Mouse (Mus musculus): ENCODE measurements around the gene Clec4b2.
"Not testable (repeated sequence)": the region's sequence is repeated elsewhere in the genome, so short reads cannot be mapped to it uniquely, and the experiment has no call there.

Clec4b2 gene

GRCm38 (mm10) chr6:123172593-123172992, at the start of gene Clec4b2:
TSS of gene Clec4b2 (plus strand) at chr6:123172893.
- no peak for DNase-seq

- no peak for DNase-seq
Measured at GRCm38 (mm10) chr6:123123195-123123594, 49.5 kb upstream of the Clec4b2 start.

GRCm38 (mm10) chr6:123127173-123127572, 45.5 kb upstream of the Clec4b2 start:
- DNase-seq = no peak

GRCm38 (mm10) chr6:123137766-123138526, 34.7 kb upstream of the Clec4b2 start:
- DNase-seq = not testable (repeated sequence)

- no peak for DNase-seq
Measured at GRCm38 (mm10) chr6:123170106-123170505, 2.6 kb upstream of the Clec4b2 start.

- no peak for DNase-seq
Measured at GRCm38 (mm10) chr6:123171040-123171439, 1.7 kb upstream of the Clec4b2 start.

- no peak for DNase-seq
Measured at GRCm38 (mm10) chr6:123175549-123175948, 2.9 kb downstream of the Clec4b2 start.

- DNase-seq = not testable (repeated sequence)
Measured at GRCm38 (mm10) chr6:123184862-123185261, 12.2 kb downstream of the Clec4b2 start.

GRCm38 (mm10) chr6:123207187-123208076, 34.7 kb downstream of the Clec4b2 start:
- no peak for DNase-seq

GRCm38 (mm10) chr6:123208077-123208439, 35.4 kb downstream of the Clec4b2 start:
- DNase-seq = not testable (repeated sequence)

- no peak for DNase-seq
Measured at GRCm38 (mm10) chr6:123211726-123212125, 39.0 kb downstream of the Clec4b2 start.

GRCm38 (mm10) chr6:123227519-123228166, 55.0 kb downstream of the Clec4b2 start:
- DNase-seq = no peak

- no peak for DNase-seq
Measured at GRCm38 (mm10) chr6:123229644-123230043, 57.0 kb downstream of the Clec4b2 start, which contains the start of gene Clec4n. TSS of gene Clec4n (plus strand) at chr6:123229843.

- no peak for DNase-seq
Measured at GRCm38 (mm10) chr6:123231149-123231548, 58.5 kb downstream of the Clec4b2 start.

GRCm38 (mm10) chr6:123237582-123237981, 64.9 kb downstream of the Clec4b2 start:
- no peak for DNase-seq

- DNase-seq = no peak
Measured at GRCm38 (mm10) chr6:123244201-123244600, 71.5 kb downstream of the Clec4b2 start.

GRCm38 (mm10) chr6:123248862-123249261, 76.2 kb downstream of the Clec4b2 start:
- not testable (repeated sequence) for DNase-seq

- no peak for DNase-seq
Measured at GRCm38 (mm10) chr6:123252735-123253134, 80.0 kb downstream of the Clec4b2 start.

Measured in right cerebral cortex, postnatal 4 days (tissue).